Comparison of ENCODE assay signal across 10 mouse cellular contexts in the genomic region with DNA sequence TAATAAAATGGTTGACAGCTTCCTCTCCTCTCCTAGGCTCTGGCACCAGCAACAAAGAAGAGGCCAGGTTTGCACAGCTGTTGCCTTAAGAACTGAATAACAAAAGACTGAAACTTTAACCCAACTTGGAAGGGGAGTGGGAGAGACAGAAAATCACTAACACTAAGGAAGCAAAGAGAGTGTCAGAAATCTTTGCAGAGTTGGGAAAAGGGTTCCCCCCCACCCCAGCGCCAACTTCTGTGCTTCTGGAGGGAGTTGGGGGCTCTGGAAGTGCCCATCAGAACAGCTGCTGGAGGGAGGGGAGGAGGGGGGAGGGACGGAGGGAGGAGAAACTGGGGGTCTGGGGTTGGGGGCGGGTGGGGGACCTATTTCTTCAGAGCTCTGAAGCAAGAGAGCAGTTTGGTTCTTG.
DNase-seq lines count a peak whose midpoint lies in the region; ATAC-seq lines count a peak whose summit lies in the region.
"Had no signal": no experiment of that assay in that cellular context is flagged by ENCODE, and none has a peak within 500 bp of the region (broad histone marks: within the 10 kb centered on the region; RNA-seq: fewer than 3 reads in every experiment).

No protein-coding gene starts in this region.

- 13% methylated on average over 3 of the region's 3 CpGs for WGBS in kidney, embryonic 14.5 days
- WGBS in midbrain, embryonic 14.5 days: 6% methylated on average over 3 of the region's 3 CpGs

- H3K27me3 ChIP-seq in kidney, embryonic 14.5 days (ENCODE audit: control insufficient read depth, insufficient read depth, low read length): no peaks in the 10 kb centered on the region
- H3K27me3 ChIP-seq in midbrain, embryonic 14.5 days (ENCODE audit: control insufficient read depth, insufficient read depth, low read length): no peaks in the 10 kb centered on the region
- H3K27me3 ChIP-seq: CH12.LX had no signal

- H3K9ac ChIP-seq in kidney, embryonic 14.5 days (ENCODE audit: low read depth, low read length): no peak overlapping the region; the same call in 1 of the 2 replicates
- no peak overlapping the region for H3K9ac ChIP-seq in midbrain, embryonic 14.5 days (replicated peaks; ENCODE audit: low read length)

- H3K27ac ChIP-seq in kidney, embryonic 14.5 days (ENCODE audit: low read depth, low read length): peak overlapping the region; percentile 96
- H3K27ac ChIP-seq in midbrain, embryonic 14.5 days (replicated peaks; ENCODE audit: low read depth, low read length): no peak overlapping the region

- no peak for DNase-seq in kidney, adult 18-20 months
- peak; percentile 72 for DNase-seq in ZHBTc4 (ENCODE audit: low read depth, low spot score)
- DNase-seq in heart, postnatal 14 days: peak; percentile 5 to 36
- peak; percentile 22 for DNase-seq in midbrain, embryonic 14.5 days
- DNase-seq in c-Kit-positive CD71-positive TER-119-positive erythroid progenitor cells, embryonic 14.5 days (ENCODE audit: low spot score): no peak
- DNase-seq in layer of hippocampus, adult 18-20 months (ENCODE audit: low spot score in 2 of 2): no peak
- DNase-seq: spleen, adult 18-20 months had no signal

- peaks cover 23% of the 10 kb centered on the region for H3K4me1 ChIP-seq in kidney, embryonic 14.5 days (ENCODE audit: control insufficient read depth, insufficient read depth, low read length)
- H3K4me1 ChIP-seq in midbrain, embryonic 14.5 days (ENCODE audit: control insufficient read depth, insufficient read depth, low read length): peaks cover 18% of the 10 kb centered on the region

- no peaks in the 10 kb centered on the region for H3K9me3 ChIP-seq in kidney, embryonic 14.5 days (ENCODE audit: control insufficient read depth, low read length)
- H3K9me3 ChIP-seq in midbrain, embryonic 14.5 days (ENCODE audit: control insufficient read depth, low read length): no peaks in the 10 kb centered on the region

- intact Hi-C loops in heart, postnatal 14 days (cut with DNase I): no loop called here

- no peaks in the 10 kb centered on the region for H3K36me3 ChIP-seq in kidney, embryonic 14.5 days (ENCODE audit: control insufficient read depth, insufficient read depth, low read length)
- no peaks in the 10 kb centered on the region for H3K36me3 ChIP-seq in midbrain, embryonic 14.5 days (ENCODE audit: control insufficient read depth, insufficient read depth, low read length)

- peak overlapping the region; percentile 5; the same call in 1 of the 2 replicates for H3K4me3 ChIP-seq in kidney, embryonic 14.5 days (ENCODE audit: low read length)
- H3K4me3 ChIP-seq in midbrain, embryonic 14.5 days (replicated peaks; ENCODE audit: low read depth, low read length): no peak overlapping the region

- ATAC-seq in kidney, embryonic 14.5 days (ENCODE audit: low FRiP score, low TSS enrichment): peak; percentile 61
- no peak for ATAC-seq in midbrain, embryonic 14.5 days (ENCODE audit: low FRiP score, low TSS enrichment)
- no peak for ATAC-seq in erythroid progenitor cell, adult 5-6 weeks (replicated peaks; ENCODE audit: low FRiP score, poor library complexity, severe bottlenecking)

- no peak overlapping the region; the same call in 1 of the 2 replicates for H3K4me2 ChIP-seq in kidney, embryonic 14.5 days (replicated peaks; ENCODE audit: low read depth, low read length)
- peak overlapping the region; percentile 48 for H3K4me2 ChIP-seq in midbrain, embryonic 14.5 days (ENCODE audit: low read length)

Comparison
In these comparisons a context has a peak if more than half of its experiments do, and no peak if none do; other contexts are left out.
1. DNase-seq: peak in ZHBTc4 (single experiment), heart, postnatal 14 days (2 of 2) and midbrain, embryonic 14.5 days (single experiment); none in kidney, adult 18-20 months (single experiment), c-Kit-positive CD71-positive TER-119-positive erythroid progenitor cells, embryonic 14.5 days (single experiment) and layer of hippocampus, adult 18-20 months (0 of 2).